Mouse (Mus musculus): Measurements from ENCODE around the gene Ccdc116. TPM values are rescaled to one million over a fixed set of nuclear protein-coding genes. Genes with fewer than 3 reads are reported as not detected.

Ccdc116 gene
- total RNA-seq, 2 experiments from 2014 or later: 1.9 to 2.7 TPM

DNA sequence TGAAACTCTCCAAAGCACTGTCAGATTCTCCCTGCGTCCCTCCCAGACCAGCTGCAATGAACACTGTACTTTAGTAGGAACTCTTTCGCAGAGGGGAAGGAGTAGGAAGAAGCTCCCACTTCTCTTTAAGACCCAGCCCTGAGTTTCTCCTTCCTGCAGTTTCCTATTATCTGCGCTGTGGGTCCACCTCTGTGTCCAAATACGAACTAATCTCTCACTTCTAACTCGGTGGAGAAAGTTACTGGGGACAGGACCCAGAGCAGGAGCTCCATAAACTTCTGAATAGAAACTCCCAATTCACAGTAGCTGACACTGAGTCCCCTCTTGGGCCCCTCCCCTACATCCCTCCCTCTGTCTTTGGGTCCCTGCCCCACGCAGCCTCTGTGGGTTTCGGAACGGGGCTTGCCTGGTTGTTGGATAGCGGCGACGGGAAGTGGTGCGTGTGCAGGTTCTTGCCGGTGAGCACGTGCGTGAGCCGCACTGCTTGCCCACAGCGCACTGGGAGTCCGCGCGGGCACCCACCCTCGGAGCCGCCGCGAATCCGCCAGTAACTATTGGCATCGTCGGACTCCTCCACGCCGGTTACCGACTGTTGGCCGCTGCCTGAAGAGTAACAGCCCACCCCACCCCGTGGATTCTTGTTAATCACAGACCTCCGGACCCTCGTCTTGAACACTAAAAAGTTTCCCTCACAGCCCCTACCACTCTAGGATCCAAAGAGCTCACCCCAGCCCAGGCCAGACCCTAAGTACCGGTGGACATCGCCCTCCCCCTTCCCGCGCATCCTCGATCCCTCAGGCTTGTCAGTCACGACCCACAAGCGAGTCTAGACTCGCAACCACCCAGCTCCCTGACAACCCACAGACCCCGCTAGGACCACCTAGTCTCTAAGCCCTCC is 15.6 kb downstream of the Ccdc116 start:
- peak in 1 of 2 experiments; percentile 30 for DNase-seq (ENCODE audit: low spot score in 2 of 2)

DNA sequence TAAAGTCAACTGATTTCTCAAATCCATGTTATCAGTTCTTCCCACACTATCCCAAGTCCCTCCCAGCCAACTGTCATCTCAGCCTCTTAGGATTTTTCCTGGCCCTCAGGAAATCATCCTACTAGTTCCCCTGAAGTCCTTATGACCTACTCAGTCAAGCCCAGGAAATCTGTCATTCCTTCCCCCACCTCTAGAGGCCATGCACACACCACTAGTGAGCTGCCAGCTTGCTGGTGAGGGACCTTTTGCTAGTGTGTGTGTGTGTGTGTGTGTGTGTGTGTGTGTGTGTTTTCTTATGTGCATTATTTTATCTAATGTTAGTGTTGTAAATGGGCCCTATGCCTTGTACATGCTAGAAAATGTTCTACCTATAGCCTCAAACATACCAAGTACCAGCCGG is 19.7 kb downstream of the Ccdc116 start:
- DNase-seq (ENCODE audit: low spot score in 2 of 2): peak in 1 of 2 experiments; percentile 67

DNA sequence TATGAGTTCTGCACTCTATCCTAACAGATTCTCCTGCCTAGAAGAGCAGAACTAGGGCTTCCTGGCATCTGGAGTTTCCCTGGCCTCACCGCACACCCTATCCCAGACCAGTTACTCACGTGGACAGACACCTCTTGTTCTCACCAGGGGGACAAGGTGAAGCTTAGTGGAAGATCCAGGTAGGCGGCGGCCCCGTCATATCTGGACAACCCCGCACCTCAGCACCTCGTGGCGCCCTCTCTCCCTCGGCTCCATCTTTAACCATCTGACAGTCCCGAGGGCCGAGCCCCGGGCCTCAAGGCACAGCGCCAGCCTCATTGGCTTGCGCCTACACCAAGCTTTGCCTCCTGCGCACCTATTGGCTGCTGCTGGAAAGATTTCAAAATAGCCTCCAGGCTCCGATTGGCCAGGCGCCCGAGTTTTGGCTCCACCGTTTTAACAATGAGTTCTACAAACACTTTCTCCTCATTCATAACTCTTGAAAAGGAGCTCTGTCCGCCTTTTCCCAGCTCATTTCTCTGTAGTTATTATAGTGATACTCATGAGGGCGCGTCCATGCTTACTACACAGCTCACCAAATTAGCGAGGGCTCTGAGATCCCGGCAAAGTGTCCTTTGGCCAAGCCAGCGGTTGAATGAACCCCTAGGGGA is 22.0 kb downstream of the Ccdc116 start, which contains the start of gene 2610318N02Rik:
Gene 2610318N02Rik (minus strand): TSS at position 297 of the 650 bp plus-strand sequence.
- peak; percentile 42 to 56 for DNase-seq (ENCODE audit: low spot score in 2 of 2)

DNA sequence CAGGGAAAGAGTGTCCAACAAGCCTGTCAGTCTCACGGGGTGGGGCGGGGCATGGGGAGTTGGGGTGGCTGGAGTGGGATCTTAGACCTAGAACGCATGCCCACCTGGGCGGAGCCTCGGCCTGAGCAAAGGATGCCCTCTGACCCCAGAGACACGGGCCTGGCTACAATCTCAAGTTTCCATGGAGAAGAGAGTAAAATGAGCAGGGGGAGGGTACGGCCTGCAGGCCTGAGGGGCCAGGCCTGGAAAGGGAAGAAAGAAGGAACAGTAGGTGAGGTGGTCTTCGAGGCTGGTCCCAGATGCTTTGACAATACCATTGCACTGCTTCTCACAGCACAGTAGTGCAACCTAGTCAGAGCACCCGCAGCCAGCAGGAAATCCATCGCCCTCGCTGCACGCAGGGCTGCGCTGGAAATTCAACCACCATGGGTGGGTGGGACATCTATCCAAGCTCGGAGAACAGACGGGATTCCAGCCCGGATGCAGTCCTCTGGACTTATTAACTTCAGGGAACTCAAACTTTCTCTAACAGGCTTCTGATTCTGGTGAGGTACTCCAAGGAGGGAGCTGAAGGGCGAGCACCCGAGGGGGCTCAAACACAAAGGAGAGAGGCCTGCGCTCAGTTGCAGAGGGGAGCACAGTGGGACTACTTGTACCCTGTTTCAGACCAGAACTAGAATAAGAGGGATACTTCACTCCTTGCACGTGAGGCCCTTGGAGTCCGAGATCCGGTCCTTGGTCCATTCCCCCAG is 22.7 kb downstream of the Ccdc116 start:
- no peak for DNase-seq (ENCODE audit: low spot score in 2 of 2)

DNA sequence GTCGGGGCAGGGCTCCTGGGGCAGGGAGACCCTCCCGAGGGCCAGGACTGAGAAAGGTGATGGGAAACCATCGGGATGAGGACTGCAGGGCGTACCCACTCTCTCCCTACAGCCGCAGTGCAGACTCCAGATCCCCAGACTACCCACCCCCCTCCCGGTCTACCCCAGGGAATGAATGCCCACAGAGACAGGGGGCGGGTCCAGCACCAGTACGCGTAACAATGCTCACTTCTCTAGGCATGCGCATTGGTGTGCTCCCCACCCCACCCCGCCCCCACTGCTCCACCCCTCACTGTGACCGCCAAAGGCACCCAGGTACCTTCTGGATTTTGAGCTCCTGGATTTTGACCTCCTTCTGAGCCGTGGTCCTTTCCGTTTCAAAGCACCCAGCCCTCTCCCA is 25.5 kb downstream of the Ccdc116 start:
- no peak for DNase-seq (ENCODE audit: low spot score in 2 of 2)

DNA sequence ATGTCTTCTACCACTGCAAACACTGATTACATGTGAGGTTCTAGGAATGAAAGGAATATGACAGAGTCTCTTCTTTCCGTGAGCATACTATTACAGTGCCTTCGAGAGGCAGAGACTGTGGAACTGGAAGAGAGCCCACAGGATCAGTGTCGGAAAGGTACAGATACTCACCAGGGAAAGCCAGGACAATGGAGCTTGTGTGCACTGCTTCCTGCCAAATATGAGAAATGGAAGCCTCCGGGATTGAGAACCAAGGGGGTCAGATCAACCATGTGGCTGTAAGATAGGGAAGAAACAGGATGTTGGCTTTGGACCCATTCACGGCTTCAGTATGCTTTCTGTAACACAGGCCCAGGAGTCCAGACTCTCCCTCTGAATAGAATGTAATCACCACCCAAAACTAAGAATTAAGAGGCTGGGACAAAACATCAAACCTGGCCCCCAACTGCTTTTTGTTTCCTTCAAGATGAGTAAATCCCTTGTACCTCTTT is 29.7 kb downstream of the Ccdc116 start:
- no peak for DNase-seq (ENCODE audit: low spot score in 2 of 2)

DNA sequence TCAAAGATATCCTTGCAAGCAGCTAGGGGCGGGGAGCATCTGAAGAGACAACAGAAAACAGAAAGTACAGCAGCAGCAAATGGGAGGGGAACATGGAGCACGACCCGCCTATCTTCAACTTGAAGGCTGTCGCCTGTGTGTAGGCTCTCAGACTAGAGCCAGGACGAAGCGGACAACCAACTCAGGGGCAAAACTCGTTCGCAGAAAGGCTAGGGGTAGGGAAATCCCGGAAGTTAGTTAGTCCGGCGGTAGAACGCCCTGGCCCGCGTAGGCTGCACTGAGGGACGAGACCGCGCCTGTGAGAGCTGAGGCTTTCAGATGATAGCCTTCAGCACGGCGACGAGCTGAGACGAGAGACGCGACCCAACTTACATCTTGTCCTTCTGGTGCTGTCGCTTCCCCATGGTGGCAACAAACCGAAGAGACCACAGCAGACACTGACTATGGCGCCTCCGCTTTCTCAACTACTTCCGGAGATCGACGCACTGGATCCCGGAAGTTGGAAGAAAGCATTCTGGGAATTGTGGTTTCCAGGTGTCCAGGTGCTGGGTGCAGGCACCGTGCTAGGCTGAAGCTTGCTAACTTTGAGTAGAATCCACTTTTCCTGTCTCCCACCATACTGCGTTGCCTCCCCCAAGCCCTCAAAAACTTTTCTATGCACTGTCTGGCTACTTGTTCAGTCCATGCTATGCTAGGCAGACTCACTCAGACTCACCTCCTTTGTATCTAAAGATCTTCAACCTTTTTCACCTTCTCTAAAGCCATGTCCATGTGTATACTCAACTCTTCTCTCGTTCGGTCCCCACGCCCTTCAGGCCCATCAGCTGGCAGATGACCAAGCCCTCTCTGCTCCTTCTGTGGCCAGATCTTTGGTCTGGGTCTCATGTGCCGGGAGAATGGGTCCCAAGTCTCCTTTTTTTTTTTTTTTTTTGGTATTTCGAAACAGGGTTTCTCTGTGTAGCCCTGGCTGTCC is 36.0 kb downstream of the Ccdc116 start, which contains the start of gene Ppil2:
Gene Ppil2 (minus strand): TSS at position 487 of the 973 bp plus-strand sequence.
- DNase-seq (ENCODE audit: low spot score in 2 of 2): peak; percentile 70 to 84

DNA sequence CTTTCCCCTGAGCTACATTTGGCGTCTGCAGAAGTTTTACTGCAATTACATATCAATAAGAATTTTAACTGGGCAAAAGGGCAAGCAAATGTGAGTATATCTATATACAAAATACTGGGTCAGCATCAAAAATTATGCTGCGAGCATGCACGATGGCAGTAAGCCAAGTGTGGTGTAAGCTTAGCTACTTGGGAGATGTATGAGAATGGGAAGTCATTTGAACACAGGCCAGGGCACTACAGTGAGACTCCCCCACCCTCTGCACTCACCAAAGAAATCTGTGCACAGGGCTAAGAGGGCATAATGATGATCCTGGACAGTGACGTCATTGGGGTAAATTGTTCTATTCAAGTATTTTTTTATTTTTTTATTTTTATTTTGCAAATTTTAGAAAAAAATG is 42.4 kb downstream of the Ccdc116 start:
- DNase-seq (ENCODE audit: low spot score in 2 of 2): no peak

DNA sequence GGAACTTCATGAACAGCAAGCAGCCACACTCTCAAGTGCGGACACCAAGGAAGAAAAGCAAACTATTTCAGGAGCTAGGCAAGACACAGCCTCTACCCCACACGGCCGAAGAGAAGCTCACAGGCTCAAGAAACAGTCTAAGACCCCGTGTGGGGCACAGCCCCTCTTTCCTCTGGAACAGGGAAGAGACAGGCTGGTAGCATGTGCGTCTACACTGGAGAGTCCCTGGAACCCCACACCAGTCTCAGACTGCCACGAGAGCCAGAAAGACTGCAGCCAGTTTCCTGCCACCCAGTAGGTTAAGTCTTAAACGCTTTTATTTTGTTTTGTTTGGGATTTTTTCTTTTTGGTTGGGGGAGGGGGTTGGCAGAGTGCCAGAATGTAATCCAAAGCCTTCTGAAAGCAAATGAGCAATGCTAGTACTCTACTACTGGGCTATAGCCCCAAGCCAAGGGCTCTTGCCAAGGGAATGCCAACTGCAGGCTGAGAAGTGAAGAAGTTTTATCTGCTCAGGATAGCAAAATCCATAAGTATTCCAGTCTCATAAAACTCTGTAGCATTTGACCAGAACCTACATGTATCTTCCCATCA is 44.3 kb downstream of the Ccdc116 start:
- no peak for DNase-seq (ENCODE audit: low spot score in 2 of 2)

DNA sequence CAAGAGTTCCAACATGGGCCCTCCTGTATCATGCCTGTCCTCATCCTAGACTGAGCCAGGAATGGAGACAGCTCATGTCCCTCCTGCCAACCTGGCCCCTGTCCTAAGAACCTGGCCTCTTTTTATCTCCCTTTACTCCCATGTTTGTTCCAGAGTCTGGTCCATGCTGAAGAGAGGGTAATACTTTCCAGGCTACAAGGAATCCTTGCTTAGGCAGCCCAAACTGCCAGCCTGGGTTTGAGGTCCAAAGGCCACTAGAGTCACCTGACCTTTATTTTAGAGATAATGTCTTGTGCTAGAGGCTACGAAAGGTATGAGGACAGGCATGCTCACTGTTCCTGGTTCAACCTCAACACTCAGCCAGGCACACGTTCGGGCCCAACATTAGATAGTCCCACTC is 50.1 kb downstream of the Ccdc116 start:
- no peak for DNase-seq (ENCODE audit: low spot score in 2 of 2)

Small RNAs within 50 kb of the gene (microRNA-seq; reads per million reads assigned to microRNA genes)
- gene Mir130b: 62.4 to 69.8 reads per million in 2 experiments
- gene Mir301b: 1.2 to 2.0 reads per million in 2 experiments

Other genes with a start within 250 kb of the Ccdc116 start
- gene Mapk1, start 163.8 kb downstream of the Ccdc116 start, total RNA-seq (2021): 100 to 1,000 TPM; 507 to 529 TPM
- 10 to 100 TPM; 35.7 to 36.5 TPM for gene Ypel1, start 77.5 kb downstream of the Ccdc116 start, total RNA-seq (2021)
- gene Ppil2, start 36.0 kb downstream of the Ccdc116 start, total RNA-seq (2021): 10 to 100 TPM; 90.6 to 96.2 TPM
- under 1 TPM in 1 of 2 experiments, not detected in 1; 0.92 TPM for gene 2610318N02Rik, start 22.1 kb downstream of the Ccdc116 start, total RNA-seq (2021)
- 10 to 100 TPM; 30.9 to 34.9 TPM for gene Sdf2l1, start 14.8 kb downstream of the Ccdc116 start, total RNA-seq (2021)
- 10 to 100 TPM; 24.2 to 26.5 TPM for gene Ydjc, start 2.6 kb downstream of the Ccdc116 start, total RNA-seq (2021)
- gene Ube2l3, start 55.4 kb upstream of the Ccdc116 start, total RNA-seq (2021): 100 to 1,000 TPM; 148 to 155 TPM
- 1 to 10 TPM; 3.4 to 3.7 TPM for gene Rimbp3, start 61.4 kb upstream of the Ccdc116 start, total RNA-seq (2021)
- 1 to 10 TPM; 4.9 to 6.0 TPM for gene Hic2, start 86.3 kb upstream of the Ccdc116 start, total RNA-seq (2021)
- 100 to 1,000 TPM in 1 of 2 experiments, 10 to 100 TPM in 1; 82.4 to 100 TPM for gene Tmem191c, start 128.8 kb upstream of the Ccdc116 start, total RNA-seq (2021)
- gene Serpind1, start 184.1 kb upstream of the Ccdc116 start, total RNA-seq (2021): under 1 TPM; 0.56 to 0.84 TPM